Mouse (Mus musculus) neural tube, embryonic 15.5 days (tissue): ENCODE measurements around the gene Wdr91. TPM values are rescaled to one million over a fixed set of nuclear protein-coding genes. Genes with fewer than 3 reads are reported as not detected.
A peak's percentile ranks its signal among the peaks of the same experiment; 100 is the strongest.

Experiments used
- ATAC-seq: fragments of 200-750 bp; cut with Nextera tagmentation; 2 replicates; pipeline ENCODE4 v1.8.0; 2017; ENCODE audit warnings: mild to moderate bottlenecking, moderate TSS enrichment, moderate library complexity; ENCODE audit not compliant: low FRiP score
- H3K27ac ChIP-seq: fragments of 300-500 bp; sonication (generic); replicated peaks from 2 replicates; pipeline ENCODE4 v1.5.1; 2015; ENCODE audit warnings: mild to moderate bottlenecking, inconsistent platforms
- H3K27me3 ChIP-seq: fragments of 300-500 bp; sonication (generic); replicated peaks from 2 replicates; pipeline ENCODE4 v1.6.1; 2015; ENCODE audit warnings: inconsistent platforms
- H3K36me3 ChIP-seq: fragments of 300-500 bp; sonication (generic); 2 replicates; pipeline ENCODE4 v1.6.1; 2015; ENCODE audit warnings: inconsistent platforms
- H3K4me1 ChIP-seq: fragments of 300-500 bp; sonication (generic); 2 replicates; pipeline ENCODE4 v1.6.1; 2015; ENCODE audit warnings: inconsistent platforms
- H3K4me2 ChIP-seq: fragments of 300-500 bp; sonication (generic); 2 replicates; pipeline ENCODE4 v1.6.1; 2015; ENCODE audit warnings: inconsistent platforms, mild to moderate bottlenecking, moderate library complexity
- H3K4me3 ChIP-seq: fragments of 300-500 bp; sonication (generic); replicated peaks from 2 replicates; pipeline ENCODE4 v1.5.1; 2015; ENCODE audit warnings: mild to moderate bottlenecking, inconsistent platforms
- H3K9ac ChIP-seq: fragments of 300-500 bp; sonication (generic); replicated peaks from 2 replicates; pipeline ENCODE4 v1.6.1; 2015; ENCODE audit warnings: mild to moderate bottlenecking, inconsistent platforms
- H3K9me3 ChIP-seq: fragments of 300-500 bp; sonication (generic); replicated peaks from 2 replicates; pipeline ENCODE4 v1.6.1; 2016; ENCODE audit warnings: inconsistent platforms
- WGBS: fragments of 180-500 bp; shearing (Covaris S2); methylation state at CpG from one replicate; pipeline ENCODE4 v1.1.7; 2015; ENCODE audit warnings: mixed read lengths; 5-methylcytosine and 5-hydroxymethylcytosine counted together
- polyA plus RNA-seq: library from polyadenylated mRNA; unstranded; fragments of >200 nt; fragmentation: Nextera tagmentation; extraction: Ambion mirVana; gene quantifications from 2 replicates; pipeline ENCODE4 v1.2.1, GENCODE M21; 2015

Gene Wdr91
- polyA plus RNA-seq: 13.4 and 15.1 TPM in 2 replicates

GRCm38 (mm10) chr6:34910371-34911219 is at the start of gene Wdr91:
Gene Wdr91 (minus strand): TSS chr6:34910876.
- H3K9me3 ChIP-seq: no peaks in the 10 kb centered on the region
- under 1% methylated on average over 64 of the region's 64 CpGs for WGBS

GRCm38 (mm10) chr6:34959131-34959530 is 48.5 kb upstream of the Wdr91 start:
- no peaks in the 10 kb centered on the region for H3K9me3 ChIP-seq
- no peak overlapping the region for H3K4me2 ChIP-seq
- ATAC-seq: no peak
- 95% methylated on average over 7 of the region's 7 CpGs for WGBS
- no peak overlapping the region for H3K27ac ChIP-seq
- H3K27me3 ChIP-seq: no peaks in the 10 kb centered on the region
- H3K9ac ChIP-seq: no peak overlapping the region
- H3K4me1 ChIP-seq: peaks cover 10% of the 10 kb centered on the region; the same call in 1 of the 2 replicates
- H3K4me3 ChIP-seq: no peak overlapping the region
- no peaks in the 10 kb centered on the region for H3K36me3 ChIP-seq

More at GRCm38 (mm10) chr6:34910371-34911219, at the start of gene Wdr91:
- peak within 1 kb of the TSS; percentile 64 for H3K4me2 ChIP-seq
- H3K27ac ChIP-seq: peak within 1 kb of the TSS; percentile 90
- peak within 1 kb of the TSS; percentile 76 for H3K4me3 ChIP-seq
- ATAC-seq: peak; percentile 96
- H3K4me1 ChIP-seq: peaks cover 27% of the 10 kb centered on the region
- peak within 1 kb of the TSS; percentile 72 for H3K9ac ChIP-seq
- peaks cover 23% of the 10 kb centered on the region for H3K36me3 ChIP-seq
- no peaks in the 10 kb centered on the region for H3K27me3 ChIP-seq

DNA sequence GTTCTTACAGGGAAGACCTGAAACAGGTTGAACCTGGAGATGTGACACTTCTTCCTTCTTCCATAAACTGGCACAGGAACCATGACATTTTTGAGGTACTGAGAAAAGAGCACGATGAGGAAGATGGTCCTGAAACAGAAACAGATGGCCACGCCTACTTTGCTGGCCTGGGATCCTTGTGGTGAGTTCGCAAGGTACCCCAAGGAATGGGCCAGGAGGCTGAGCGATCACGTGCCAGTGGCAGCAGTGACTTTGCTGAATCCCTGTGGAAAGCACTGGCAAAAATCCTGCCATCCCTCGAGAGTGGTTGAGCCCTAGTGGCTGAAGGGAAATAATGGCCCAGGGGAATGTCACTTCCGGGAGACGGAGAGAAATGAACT is 45.2 kb upstream of the Wdr91 start:
- no peaks in the 10 kb centered on the region for H3K36me3 ChIP-seq
- H3K9me3 ChIP-seq: no peaks in the 10 kb centered on the region
- peak overlapping the region; percentile 40 for H3K4me2 ChIP-seq
- no peaks in the 10 kb centered on the region for H3K27me3 ChIP-seq
- H3K9ac ChIP-seq: no peak overlapping the region
- peaks cover 10% of the 10 kb centered on the region; the same call in 1 of the 2 replicates for H3K4me1 ChIP-seq
- H3K4me3 ChIP-seq: no peak overlapping the region
- 37% methylated on average over 8 of the region's 8 CpGs for WGBS
- no peak overlapping the region for H3K27ac ChIP-seq
- ATAC-seq: no peak

GRCm38 (mm10) chr6:34954926-34955861 is 44.5 kb upstream of the Wdr91 start:
- Histone ChIP-seq H3K9ac (no peak overlapping the region), H3K4me1 (peaks cover 10% of the 10 kb centered on the region; the same call in 1 of the 2 replicates), H3K36me3 (no peaks in the 10 kb centered on the region), H3K4me3 (no peak overlapping the region), H3K9me3 (no peaks in the 10 kb centered on the region), H3K4me2 (peak overlapping the region; percentile 40), H3K27ac (no peak overlapping the region), H3K27me3 (no peaks in the 10 kb centered on the region)
- WGBS: 59% methylated on average over 18 of the region's 18 CpGs
- peak; percentile 50; the same call in 1 of the 2 replicates for ATAC-seq

DNA sequence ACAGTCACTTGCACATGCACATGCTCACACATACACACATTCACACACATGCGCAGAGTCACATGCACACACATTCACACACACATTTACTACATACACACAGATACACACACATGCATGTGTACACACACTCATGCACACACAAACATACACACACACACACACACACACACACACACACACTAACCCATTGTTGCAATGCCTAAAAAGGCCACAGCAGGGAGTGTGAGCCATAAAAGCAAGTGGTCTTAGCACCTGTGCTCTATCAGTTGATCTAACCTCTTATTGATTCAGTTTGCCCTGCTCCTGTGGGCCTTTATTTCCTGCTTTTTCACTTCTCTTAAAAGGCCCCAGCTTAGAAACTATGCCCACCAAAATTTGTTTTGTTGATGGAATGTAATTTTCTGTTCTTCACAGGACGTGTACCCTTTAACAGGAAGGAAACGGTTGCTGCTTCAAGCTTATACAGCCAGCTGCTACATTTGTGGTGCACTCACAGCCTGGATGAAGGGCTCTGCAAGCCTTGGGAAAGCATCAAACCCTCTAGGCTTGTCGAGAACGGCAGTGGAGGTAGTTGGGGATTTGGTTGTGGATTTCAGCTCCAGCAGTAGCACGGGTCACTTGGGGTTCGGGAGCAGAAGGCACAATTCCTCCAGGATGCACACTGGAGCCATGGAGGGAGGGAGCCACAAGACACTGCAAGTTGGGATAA is 41.4 kb upstream of the Wdr91 start:
- 75% methylated on average over 7 of the region's 7 CpGs for WGBS
- no peaks in the 10 kb centered on the region for H3K9me3 ChIP-seq
- no peak for ATAC-seq
- no peaks in the 10 kb centered on the region for H3K36me3 ChIP-seq
- H3K27ac ChIP-seq: no peak overlapping the region
- H3K4me1 ChIP-seq: peaks cover 13% of the 10 kb centered on the region; the same call in 1 of the 2 replicates
- H3K27me3 ChIP-seq: no peaks in the 10 kb centered on the region
- no peak overlapping the region for H3K4me3 ChIP-seq
- no peak overlapping the region for H3K4me2 ChIP-seq
- no peak overlapping the region for H3K9ac ChIP-seq

DNA sequence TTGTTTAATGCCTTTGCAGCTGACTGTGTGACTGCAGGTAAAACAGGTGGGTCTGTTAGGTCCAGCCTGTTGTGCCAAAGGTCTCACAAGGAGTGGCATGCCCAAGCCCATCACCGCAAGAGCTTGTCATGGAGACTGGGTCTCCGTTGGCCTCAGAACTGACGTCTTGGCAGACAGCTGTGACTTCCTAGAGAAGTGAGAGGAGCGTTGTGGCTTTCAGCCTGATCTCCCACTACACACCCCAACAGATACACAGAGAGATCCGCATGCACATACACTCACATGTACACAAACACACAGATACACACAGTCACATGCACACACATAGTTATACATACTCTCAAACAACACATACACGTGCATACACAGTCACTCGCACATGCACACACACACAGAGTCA is 40.8 kb upstream of the Wdr91 start:
- no peak overlapping the region for H3K27ac ChIP-seq
- H3K4me3 ChIP-seq: no peak overlapping the region
- H3K36me3 ChIP-seq: no peaks in the 10 kb centered on the region
- no peak for ATAC-seq
- no peaks in the 10 kb centered on the region for H3K27me3 ChIP-seq
- WGBS: 91% methylated on average over 7 of the region's 7 CpGs
- H3K9me3 ChIP-seq: no peaks in the 10 kb centered on the region
- no peak overlapping the region for H3K4me2 ChIP-seq
- H3K9ac ChIP-seq: no peak overlapping the region
- H3K4me1 ChIP-seq: peaks cover 13% of the 10 kb centered on the region; the same call in 1 of the 2 replicates

- ATAC-seq: no peak
- no peaks in the 10 kb centered on the region for H3K27me3 ChIP-seq
- no peak overlapping the region for H3K9ac ChIP-seq
- peak overlapping the region; percentile 26 for H3K4me3 ChIP-seq
- H3K36me3 ChIP-seq: no peaks in the 10 kb centered on the region
- H3K4me1 ChIP-seq: peaks cover 3% of the 10 kb centered on the region; the same call in 1 of the 2 replicates
- peak overlapping the region; percentile 52 for H3K4me2 ChIP-seq
- H3K27ac ChIP-seq: no peak overlapping the region
- 31% methylated on average over 11 of the region's 11 CpGs for WGBS
- H3K9me3 ChIP-seq: no peaks in the 10 kb centered on the region
These were observed 37.8 kb upstream of the Wdr91 start for GRCm38 (mm10) chr6:34948461-34948860.

DNA sequence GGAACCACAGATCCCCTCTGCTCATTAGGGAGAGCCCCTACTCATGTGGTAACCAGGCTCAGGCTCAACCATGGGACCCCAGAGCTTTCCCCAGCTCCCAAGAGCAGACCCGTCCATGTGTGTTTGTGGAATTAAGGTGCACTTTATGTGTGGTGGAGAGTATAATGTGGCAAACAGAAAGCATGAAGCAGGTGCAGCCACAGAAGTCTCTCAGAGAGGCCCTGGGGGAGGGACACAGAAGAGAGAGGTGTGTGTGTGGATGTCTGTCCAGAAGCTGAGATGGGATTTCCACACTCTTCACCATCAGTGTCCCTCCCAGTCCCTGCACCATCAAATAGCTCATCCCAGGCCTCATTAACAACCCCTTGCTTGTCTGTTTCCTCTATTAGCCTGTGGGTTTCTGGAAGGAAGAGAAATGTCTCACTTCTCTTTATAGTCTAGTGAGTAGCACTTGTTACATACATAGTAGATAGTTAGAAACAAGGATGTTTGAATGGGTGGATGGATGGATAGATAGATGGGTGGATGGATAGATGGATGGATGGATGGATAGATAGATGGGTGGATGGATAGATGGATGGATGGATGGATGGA is 35.9 kb upstream of the Wdr91 start:
- ATAC-seq: no peak
- H3K4me2 ChIP-seq: no peak overlapping the region
- no peak overlapping the region for H3K27ac ChIP-seq
- H3K4me1 ChIP-seq: peaks cover 3% of the 10 kb centered on the region; the same call in 1 of the 2 replicates
- WGBS: 96% methylated on average over 1 of the region's 1 CpGs
- H3K9me3 ChIP-seq: no peaks in the 10 kb centered on the region
- no peak overlapping the region for H3K4me3 ChIP-seq
- no peaks in the 10 kb centered on the region for H3K27me3 ChIP-seq
- no peaks in the 10 kb centered on the region for H3K36me3 ChIP-seq
- H3K9ac ChIP-seq: no peak overlapping the region

- Histone ChIP-seq H3K9ac (no peak overlapping the region), H3K36me3 (no peaks in the 10 kb centered on the region), H3K4me3 (no peak overlapping the region), H3K4me1 (0 out of 2 replicates have a peak, but pooled peaks cover under 1% of the 10 kb centered on the region), H3K9me3 (no peaks in the 10 kb centered on the region), H3K4me2 (no peak overlapping the region), H3K27ac (no peak overlapping the region), H3K27me3 (no peaks in the 10 kb centered on the region)
- ATAC-seq: no peak
- WGBS: 80% methylated on average over 5 of the region's 5 CpGs
These were observed 32.8 kb upstream of the Wdr91 start for GRCm38 (mm10) chr6:34943499-34943898.

DNA sequence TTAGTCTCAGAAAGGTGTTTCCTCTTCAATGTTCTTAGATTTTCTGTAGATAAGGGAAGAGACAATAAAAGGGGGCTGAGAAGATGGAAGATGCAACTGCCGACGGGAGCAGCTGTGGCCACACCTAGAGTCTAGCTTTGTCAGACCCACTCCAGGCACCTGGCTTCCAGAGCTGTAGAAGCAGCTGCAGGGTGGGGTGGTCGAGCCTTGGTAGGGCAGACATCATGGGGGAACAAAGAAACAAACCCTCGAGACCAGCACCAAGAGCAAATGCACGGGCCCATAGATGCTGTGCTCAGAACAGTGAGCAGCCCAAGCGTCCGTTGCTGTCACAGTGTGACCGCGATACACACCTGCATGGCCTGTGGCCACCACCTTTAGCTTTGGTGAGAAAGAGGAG is 31.8 kb upstream of the Wdr91 start:
- Histone ChIP-seq H3K9ac (no peak overlapping the region), H3K9me3 (no peaks in the 10 kb centered on the region), H3K4me2 (no peak overlapping the region), H3K4me3 (no peak overlapping the region), H3K36me3 (no peaks in the 10 kb centered on the region), H3K27ac (no peak overlapping the region), H3K4me1 (no peaks in the 10 kb centered on the region), H3K27me3 (no peaks in the 10 kb centered on the region)
- 90% methylated on average over 9 of the region's 9 CpGs for WGBS
- no peak for ATAC-seq

- Histone ChIP-seq H3K36me3 (no peaks in the 10 kb centered on the region), H3K9me3 (no peaks in the 10 kb centered on the region), H3K4me3 (no peak overlapping the region), H3K4me1 (no peaks in the 10 kb centered on the region), H3K9ac (no peak overlapping the region), H3K4me2 (no peak overlapping the region), H3K27ac (no peak overlapping the region), H3K27me3 (no peaks in the 10 kb centered on the region)
- WGBS: 78% methylated on average over 2 of the region's 2 CpGs
- no peak for ATAC-seq
These were observed 30.8 kb upstream of the Wdr91 start for GRCm38 (mm10) chr6:34941496-34941895.
